Mouse (Mus musculus): ENCODE measurements around the gene Bnc1. TPM values are rescaled to one million over a fixed set of nuclear protein-coding genes. Genes with fewer than 3 reads are reported as not detected.
A peak's percentile ranks its signal among the peaks of the same experiment; 100 is the strongest.

Gene Bnc1
- polyA plus RNA-seq, 1 experiment from 2014 or later: 2.2 TPM

DNA sequence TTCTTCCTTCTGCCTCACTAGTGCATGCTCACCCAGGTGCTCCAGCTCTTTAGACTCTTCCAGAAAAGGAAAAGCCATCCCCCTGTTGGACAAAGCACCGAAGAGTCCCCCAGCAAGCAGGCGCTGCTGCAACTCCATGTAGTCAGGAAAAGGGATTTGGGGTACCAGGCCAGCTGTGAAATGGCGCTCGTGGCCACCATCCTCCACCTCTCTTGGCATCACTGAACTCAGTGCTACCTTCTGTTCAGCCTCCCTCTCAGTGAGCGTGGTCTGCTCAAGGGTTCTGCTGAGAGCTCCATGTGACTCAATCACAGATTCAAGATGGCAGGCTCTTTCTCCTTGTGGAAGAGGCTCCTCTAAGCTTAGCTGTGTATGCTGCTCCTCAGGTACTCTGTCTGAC, 18.8 kb downstream of the Bnc1 start:
- Histone ChIP-seq H3K4me1 (no peaks in the 10 kb centered on the region), H3K27ac (no peak overlapping the region), H3K36me3 (no peaks in the 10 kb centered on the region), H3K9ac (no peak overlapping the region), H3K4me3 (no peak overlapping the region), H3K27me3 (peaks cover 12% of the 10 kb centered on the region), H3K9me3 (no peaks in the 10 kb centered on the region), H3K4me2 (no peak overlapping the region)
- ATAC-seq (ENCODE audit: insufficient number of reproducible peaks, insufficient read depth, low FRiP score, low TSS enrichment, low read depth): no peak
- 95% methylated on average over 5 of the region's 5 CpGs for WGBS

DNA sequence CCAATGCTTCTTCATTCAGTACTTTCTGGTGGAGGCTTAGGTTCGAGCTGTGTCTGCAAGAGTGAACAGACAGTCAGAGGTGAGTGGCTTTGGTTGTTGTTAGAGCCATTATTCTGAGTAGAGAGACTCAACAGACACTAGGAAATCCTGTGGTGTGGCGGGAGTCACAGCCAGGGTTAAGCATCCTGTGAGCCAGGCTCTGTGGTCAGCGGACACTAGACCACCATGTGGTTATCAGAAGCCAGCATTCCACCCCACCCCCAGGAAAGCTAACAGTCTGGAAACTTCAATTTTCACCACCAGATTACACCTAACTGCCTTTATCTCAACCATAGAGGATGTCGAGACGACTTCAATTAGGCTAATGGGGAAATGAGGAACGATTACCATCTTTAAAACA, 23.1 kb downstream of the Bnc1 start:
- H3K36me3 ChIP-seq: no peaks in the 10 kb centered on the region
- no peak overlapping the region for H3K9ac ChIP-seq
- H3K4me2 ChIP-seq: no peak overlapping the region
- 79% methylated on average over 6 of the region's 6 CpGs for WGBS
- no peaks in the 10 kb centered on the region for H3K9me3 ChIP-seq
- H3K27ac ChIP-seq: no peak overlapping the region
- peaks cover 9% of the 10 kb centered on the region; the same call in 1 of the 2 replicates for H3K27me3 ChIP-seq
- no peaks in the 10 kb centered on the region for H3K4me1 ChIP-seq
- no peak overlapping the region for H3K4me3 ChIP-seq
- no peak for ATAC-seq (ENCODE audit: insufficient number of reproducible peaks, insufficient read depth, low FRiP score, low TSS enrichment, low read depth)

DNA sequence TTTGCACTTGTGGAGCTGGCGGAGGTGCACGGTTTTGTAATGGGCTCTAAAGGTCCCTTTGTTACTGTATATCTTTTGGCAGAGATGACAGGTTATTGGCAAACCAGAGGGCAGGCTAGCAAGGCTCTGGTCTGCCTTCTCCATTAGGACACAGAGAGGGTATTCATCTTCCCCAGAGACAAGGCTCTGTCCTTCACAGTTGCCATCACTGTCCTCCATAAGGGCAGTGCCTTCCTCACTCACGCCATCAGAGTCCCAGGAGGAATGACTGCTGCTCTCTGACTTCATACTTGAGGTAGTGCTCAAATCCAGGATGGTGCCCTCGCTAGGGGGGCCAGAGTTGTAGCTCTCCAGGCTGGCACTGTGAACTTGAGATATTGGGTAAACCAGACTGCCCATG, 23.6 kb downstream of the Bnc1 start:
- H3K36me3 ChIP-seq: no peaks in the 10 kb centered on the region
- H3K9me3 ChIP-seq: no peaks in the 10 kb centered on the region; the same call in 1 of the 2 replicates
- H3K4me3 ChIP-seq: no peak overlapping the region
- no peak overlapping the region for H3K4me2 ChIP-seq
- no peak for ATAC-seq (ENCODE audit: insufficient number of reproducible peaks, insufficient read depth, low FRiP score, low TSS enrichment, low read depth)
- no peak overlapping the region for H3K9ac ChIP-seq
- no peak overlapping the region for H3K27ac ChIP-seq
- peaks cover 6% of the 10 kb centered on the region; the same call in 1 of the 2 replicates for H3K27me3 ChIP-seq
- H3K4me1 ChIP-seq: no peaks in the 10 kb centered on the region
- WGBS: 85% methylated on average over 4 of the region's 4 CpGs

DNA sequence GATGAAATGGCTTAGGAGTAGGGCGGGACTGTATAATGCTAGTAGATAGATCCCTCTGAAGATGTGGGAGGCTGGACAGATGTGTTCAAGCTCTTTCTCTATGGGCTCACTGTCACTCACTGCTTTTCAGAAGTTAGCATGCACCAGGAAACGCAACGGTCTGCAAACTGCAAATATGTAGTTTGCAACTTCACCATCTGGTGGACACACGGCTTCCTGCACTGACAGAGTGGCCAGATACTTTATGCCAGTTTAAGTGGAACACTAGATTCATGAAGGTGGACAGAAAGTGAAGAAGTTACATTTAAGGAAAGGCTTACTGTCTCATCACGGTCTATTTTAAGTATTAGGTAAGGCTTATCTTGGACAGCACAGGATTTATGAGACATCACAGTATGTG, 25.9 kb downstream of the Bnc1 start:
- Histone ChIP-seq H3K36me3 (no peaks in the 10 kb centered on the region), H3K4me1 (no peaks in the 10 kb centered on the region), H3K4me2 (no peak overlapping the region), H3K27me3 (no peaks in the 10 kb centered on the region), H3K4me3 (no peak overlapping the region), H3K27ac (no peak overlapping the region), H3K9ac (no peak overlapping the region), H3K9me3 (no peaks in the 10 kb centered on the region; the same call in 1 of the 2 replicates)
- 71% methylated on average over 5 of the region's 5 CpGs for WGBS
- no peak for ATAC-seq (ENCODE audit: insufficient number of reproducible peaks, insufficient read depth, low FRiP score, low TSS enrichment, low read depth)

DNA sequence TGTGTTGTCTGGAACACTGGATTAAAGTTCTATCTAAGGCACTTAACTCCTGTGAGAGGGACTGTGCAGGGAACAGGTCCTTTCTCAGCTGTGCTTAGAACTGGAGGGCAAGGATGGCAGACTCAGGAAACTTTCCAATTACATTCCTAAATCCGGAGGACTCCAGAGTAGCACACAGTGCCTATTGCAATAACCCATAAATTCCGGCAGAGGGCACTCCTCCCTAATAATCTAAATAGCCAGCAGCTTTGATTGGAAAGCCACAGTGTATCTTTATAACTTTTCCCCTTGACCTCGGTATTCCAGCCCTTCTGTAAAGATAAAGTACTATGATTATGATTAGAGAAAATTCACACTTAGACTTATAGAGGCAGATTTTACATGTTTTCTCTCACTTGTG, 32.4 kb downstream of the Bnc1 start:
- 6% methylated on average over 3 of the region's 3 CpGs for WGBS
- Histone ChIP-seq H3K36me3 (no peaks in the 10 kb centered on the region), H3K4me2 (no peak overlapping the region), H3K27ac (no peak overlapping the region), H3K27me3 (no peaks in the 10 kb centered on the region; the same call in 1 of the 2 replicates), H3K9ac (no peak overlapping the region), H3K4me3 (no peak overlapping the region), H3K4me1 (no peaks in the 10 kb centered on the region), H3K9me3 (no peaks in the 10 kb centered on the region; the same call in 1 of the 2 replicates)
- no peak for ATAC-seq (ENCODE audit: insufficient number of reproducible peaks, insufficient read depth, low FRiP score, low TSS enrichment, low read depth)

DNA sequence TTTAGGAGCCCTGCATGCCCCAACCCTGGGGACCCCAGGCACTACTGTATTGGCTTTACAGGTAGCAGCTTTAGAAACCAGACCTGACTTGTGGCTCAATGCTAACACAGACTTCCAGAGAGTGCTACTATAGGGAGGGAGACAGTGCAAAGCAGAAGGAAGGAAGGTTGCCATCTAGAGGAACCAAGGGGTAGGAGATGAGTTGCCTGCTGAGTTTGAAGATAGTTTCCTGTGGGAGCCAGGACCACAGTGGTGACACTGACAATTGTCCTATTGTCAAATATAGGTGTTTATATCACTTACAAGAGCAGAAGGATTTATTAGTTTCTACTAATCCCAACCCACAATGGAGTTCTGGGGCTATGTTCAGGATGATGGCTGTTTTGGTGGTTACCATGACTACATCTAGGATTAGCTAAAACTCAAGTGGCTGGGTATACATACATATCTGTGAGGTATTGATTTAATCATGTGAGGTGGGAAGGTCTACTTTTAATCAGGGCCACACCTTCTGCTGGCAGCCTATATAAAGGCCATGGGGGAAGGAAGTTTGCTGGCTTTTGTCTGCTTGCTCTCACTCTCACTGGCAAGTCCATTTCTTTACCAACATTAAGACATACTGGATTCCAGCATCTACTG, 37.8 kb downstream of the Bnc1 start:
- Histone ChIP-seq H3K4me2 (no peak overlapping the region), H3K36me3 (no peaks in the 10 kb centered on the region), H3K27ac (no peak overlapping the region), H3K9me3 (no peaks in the 10 kb centered on the region), H3K9ac (no peak overlapping the region), H3K27me3 (no peaks in the 10 kb centered on the region; the same call in 1 of the 2 replicates), H3K4me1 (no peaks in the 10 kb centered on the region), H3K4me3 (no peak overlapping the region)
- ATAC-seq (ENCODE audit: insufficient number of reproducible peaks, insufficient read depth, low FRiP score, low TSS enrichment, low read depth): no peak

DNA sequence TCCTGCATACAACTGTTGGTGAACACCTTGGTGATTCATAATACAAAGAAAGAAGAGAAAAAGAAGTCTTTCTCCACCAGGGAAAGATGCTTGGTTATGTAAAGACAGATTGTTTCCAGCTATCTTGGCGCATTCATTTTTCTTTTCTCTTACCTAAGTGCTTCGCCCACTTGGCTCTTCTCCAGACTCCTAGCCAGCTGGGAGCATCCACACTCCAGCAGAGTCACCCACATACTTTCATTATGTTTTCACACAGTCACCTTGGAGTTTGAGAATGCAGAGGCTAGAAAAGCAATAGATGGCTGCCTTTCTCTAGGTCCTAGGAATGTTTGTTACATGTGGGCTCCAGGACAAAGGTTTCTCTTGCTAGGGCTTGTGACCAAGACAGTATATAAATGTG, 41.6 kb downstream of the Bnc1 start:
- WGBS: 77% methylated on average over 2 of the region's 2 CpGs
- no peak for ATAC-seq (ENCODE audit: insufficient number of reproducible peaks, insufficient read depth, low FRiP score, low TSS enrichment, low read depth)

DNA sequence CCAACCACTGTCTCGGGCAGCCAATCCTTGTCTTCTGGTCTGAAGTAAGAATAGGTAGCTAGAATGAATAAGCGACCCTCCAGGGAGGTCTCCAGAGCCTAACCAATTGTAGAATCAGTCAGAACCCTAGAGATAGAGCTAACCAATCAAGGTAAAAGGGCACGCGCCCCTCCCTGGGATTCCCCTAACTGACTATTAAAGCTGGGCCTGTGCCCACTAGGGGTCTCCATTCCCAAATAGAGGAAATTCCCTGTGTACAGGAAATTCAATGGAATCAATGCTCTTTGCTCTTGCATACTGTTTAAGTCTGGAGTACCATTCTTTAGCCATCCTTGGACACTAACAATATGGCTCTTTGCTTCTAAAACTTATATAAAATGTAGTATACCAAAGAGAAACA, 46.7 kb downstream of the Bnc1 start:
- ATAC-seq (ENCODE audit: insufficient number of reproducible peaks, insufficient read depth, low FRiP score, low TSS enrichment, low read depth): no peak
- no peak overlapping the region for H3K4me3 ChIP-seq
- no peaks in the 10 kb centered on the region for H3K36me3 ChIP-seq
- H3K27me3 ChIP-seq: no peaks in the 10 kb centered on the region
- no peak overlapping the region for H3K9ac ChIP-seq
- no peaks in the 10 kb centered on the region for H3K4me1 ChIP-seq
- 19% methylated on average over 4 of the region's 4 CpGs for WGBS
- H3K4me2 ChIP-seq: no peak overlapping the region
- H3K27ac ChIP-seq: no peak overlapping the region
- no peaks in the 10 kb centered on the region for H3K9me3 ChIP-seq

More for the DNA sequence above, 41.6 kb downstream of the Bnc1 start:
- H3K9me3 ChIP-seq: no peaks in the 10 kb centered on the region
- no peak overlapping the region for H3K4me3 ChIP-seq
- H3K4me2 ChIP-seq: no peak overlapping the region
- H3K4me1 ChIP-seq: no peaks in the 10 kb centered on the region
- no peak overlapping the region for H3K27ac ChIP-seq
- no peaks in the 10 kb centered on the region for H3K36me3 ChIP-seq
- no peak overlapping the region for H3K9ac ChIP-seq
- H3K27me3 ChIP-seq: no peaks in the 10 kb centered on the region

DNA sequence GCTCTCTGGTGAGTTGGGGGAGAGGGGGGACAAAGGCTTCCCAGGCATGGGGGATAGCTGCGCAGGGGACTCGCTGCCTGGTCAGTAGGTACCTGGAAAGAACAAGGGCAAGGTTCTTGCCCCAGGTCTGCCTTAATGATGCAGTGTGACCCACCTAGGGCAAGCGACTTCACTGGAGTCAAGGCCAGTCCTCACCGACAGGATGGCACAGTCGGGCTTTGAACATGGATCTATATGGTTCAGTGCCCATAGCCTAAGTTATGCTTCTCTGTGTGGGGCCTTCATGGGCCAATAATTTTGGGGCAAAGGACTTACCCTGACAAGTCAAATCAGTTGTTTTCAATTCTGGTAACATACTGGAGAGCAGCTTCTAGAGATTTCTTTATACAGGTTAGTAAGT, 57.3 kb downstream of the Bnc1 start:
- H3K27me3 ChIP-seq: 0 out of 2 replicates have a peak, but pooled peaks cover 5% of the 10 kb centered on the region
- H3K27ac ChIP-seq: peak overlapping the region; percentile 94
- WGBS: 4% methylated on average over 5 of the region's 5 CpGs
- no peaks in the 10 kb centered on the region for H3K36me3 ChIP-seq
- H3K4me3 ChIP-seq: peak overlapping the region; percentile 88
- no peaks in the 10 kb centered on the region for H3K9me3 ChIP-seq
- H3K4me2 ChIP-seq: peak overlapping the region; percentile 80
- H3K9ac ChIP-seq: peak overlapping the region; percentile 96
- ATAC-seq (ENCODE audit: insufficient number of reproducible peaks, insufficient read depth, low FRiP score, low TSS enrichment, low read depth): no peak
- H3K4me1 ChIP-seq: peaks cover 18% of the 10 kb centered on the region

DNA sequence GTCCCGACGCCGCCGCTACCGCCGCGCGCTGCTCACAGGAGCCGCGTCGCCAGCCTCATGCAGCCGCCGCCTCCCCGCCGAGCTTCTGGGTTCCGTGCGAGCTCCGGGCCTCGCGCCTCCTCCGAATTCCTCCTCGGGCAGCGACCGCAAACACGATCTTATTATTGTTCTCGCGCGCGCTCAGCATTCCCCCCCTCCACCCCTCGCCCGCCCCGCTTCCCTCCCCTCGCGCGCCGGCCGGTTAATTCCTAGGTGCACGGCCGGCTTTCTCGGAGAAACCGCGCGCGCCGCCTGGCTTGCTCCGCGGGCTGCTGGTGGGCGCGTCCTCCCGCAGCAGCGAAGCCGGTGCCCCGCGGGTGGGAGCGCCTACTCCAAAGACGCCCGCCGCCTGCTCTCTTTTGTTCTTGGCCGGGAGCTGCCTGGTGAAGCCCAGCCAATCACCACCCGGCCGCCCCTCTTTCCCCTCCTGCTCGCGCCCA, 57.8 kb downstream of the Bnc1 start, which contains the start of gene Hdgfl3:
TSS of gene Hdgfl3 (minus strand) at position 207 of the 479 bp plus-strand sequence.
- Histone ChIP-seq H3K36me3 (no peaks in the 10 kb centered on the region), H3K9ac (peak within 1 kb of the TSS; percentile 96), H3K27me3 (0 out of 2 replicates have a peak, but pooled peaks cover 5% of the 10 kb centered on the region), H3K4me3 (peak within 1 kb of the TSS; percentile 88), H3K27ac (peak within 1 kb of the TSS; percentile 94), H3K9me3 (no peaks in the 10 kb centered on the region), H3K4me1 (peaks cover 19% of the 10 kb centered on the region), H3K4me2 (peak within 1 kb of the TSS; percentile 80)
- peak; percentile 78 for ATAC-seq (ENCODE audit: insufficient number of reproducible peaks, insufficient read depth, low FRiP score, low TSS enrichment, low read depth)
- under 1% methylated on average over 63 of the region's 63 CpGs for WGBS

DNA sequence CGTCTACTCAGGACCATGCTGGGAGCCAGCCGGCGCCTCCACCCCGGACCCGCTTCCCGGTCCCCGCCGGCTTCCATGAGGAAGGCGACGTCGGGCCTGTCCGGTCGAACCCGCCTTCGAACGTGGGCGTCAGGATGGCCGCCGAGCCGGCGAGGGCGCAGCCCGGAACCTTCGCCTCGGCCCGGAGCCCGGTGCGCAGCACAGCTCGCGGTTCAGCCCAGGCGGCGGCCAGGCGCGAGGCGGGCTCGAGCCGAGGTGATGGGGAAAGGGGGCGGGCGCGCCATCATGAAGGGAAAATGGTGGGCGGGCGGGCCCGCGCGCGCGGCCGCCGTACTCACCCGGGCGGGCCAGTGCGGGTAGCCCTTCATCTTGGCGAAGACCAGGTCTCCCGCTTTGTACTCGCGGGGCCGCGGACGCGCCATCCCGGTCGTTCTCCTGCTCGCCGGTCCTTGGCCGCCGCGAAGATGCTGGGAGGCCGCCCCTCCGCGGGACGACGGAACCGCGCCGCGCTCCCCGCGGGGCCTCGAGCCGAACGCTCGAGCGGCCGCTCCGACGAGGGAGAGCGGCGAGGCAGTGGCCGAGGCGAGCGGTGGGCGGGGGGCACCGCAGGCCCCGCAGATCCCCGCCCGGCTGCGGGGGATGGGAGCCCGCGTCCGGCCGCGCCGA, 58.4 kb downstream of the Bnc1 start:
- peak overlapping the region; percentile 94 for H3K27ac ChIP-seq
- peak overlapping the region; percentile 80 for H3K4me2 ChIP-seq
- no peaks in the 10 kb centered on the region for H3K9me3 ChIP-seq
- under 1% methylated on average over 92 of the region's 103 CpGs for WGBS
- H3K4me1 ChIP-seq: peaks cover 23% of the 10 kb centered on the region
- no peaks in the 10 kb centered on the region for H3K36me3 ChIP-seq
- 0 out of 2 replicates have a peak, but pooled peaks cover 5% of the 10 kb centered on the region for H3K27me3 ChIP-seq
- peak overlapping the region; percentile 96 for H3K9ac ChIP-seq
- peak; percentile 78 for ATAC-seq (ENCODE audit: insufficient number of reproducible peaks, insufficient read depth, low FRiP score, low TSS enrichment, low read depth)
- peak overlapping the region; percentile 88 for H3K4me3 ChIP-seq
